ENCODE assay signal across 14 mouse cellular contexts in the genomic region with DNA sequence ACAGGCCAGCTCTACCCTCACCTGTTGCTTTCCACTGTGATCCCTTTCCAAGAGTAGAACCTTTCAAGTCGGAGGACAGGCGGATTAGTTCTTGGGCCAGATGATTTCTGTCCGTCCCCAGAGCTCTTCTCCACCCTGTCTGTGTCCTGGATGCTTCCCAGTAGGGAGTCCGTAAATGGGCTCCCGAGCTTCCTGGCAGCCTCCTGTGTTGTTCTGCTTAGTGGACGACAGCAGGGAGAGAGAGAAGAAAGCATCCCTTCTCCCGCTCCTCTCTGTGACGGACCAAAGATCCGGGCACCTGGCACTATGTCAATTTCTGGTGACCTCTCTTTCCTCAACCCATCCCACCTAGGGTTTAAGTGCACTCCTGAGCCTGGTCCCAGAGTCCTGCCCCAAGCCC. TPM values are rescaled to one million over a fixed set of nuclear protein-coding genes. Genes with fewer than 3 reads are reported as not detected.
DNase-seq lines count a peak whose midpoint lies in the region; ATAC-seq and TF ChIP-seq lines count a peak whose summit lies in the region.
"Had no signal": no experiment of that assay in that cellular context is flagged by ENCODE, and none has a peak within 500 bp of the region (broad histone marks: within the 10 kb centered on the region; RNA-seq: fewer than 3 reads in every experiment).

No protein-coding gene starts in this region.

- H3K27ac ChIP-seq in heart, embryonic 10.5 days: peak overlapping the region; percentile 83; the same call in 1 of the 2 replicates
- H3K27ac ChIP-seq in lung, postnatal 0 days (ENCODE audit: low read length): peak overlapping the region; percentile 88
- H3K27ac ChIP-seq in heart, embryonic 15.5 days: peak overlapping the region; percentile 76
- H3K27ac ChIP-seq in limb, embryonic 15.5 days: peak overlapping the region; percentile 71; the same call in 1 of the 2 replicates
- H3K27ac ChIP-seq: liver, embryonic 13.5 days; midbrain, embryonic 12.5 days; neural tube, embryonic 13.5 days had no signal

- 52% methylated on average over 9 of the region's 9 CpGs for WGBS in heart, embryonic 10.5 days
- WGBS in lung, postnatal 0 days: 35% methylated on average over 9 of the region's 9 CpGs
- WGBS in heart, embryonic 15.5 days: 48% methylated on average over 9 of the region's 9 CpGs
- WGBS in limb, embryonic 15.5 days: 44% methylated on average over 9 of the region's 9 CpGs

- no peak; the same call in none of the 2 replicates for ATAC-seq in lung, postnatal 0 days
- no peak for ATAC-seq in heart, embryonic 15.5 days (replicated peaks; ENCODE audit: insufficient number of reproducible peaks, insufficient read depth, low FRiP score, low read depth)
- no peak for ATAC-seq in limb, embryonic 15.5 days (ENCODE audit: insufficient number of reproducible peaks, low FRiP score, low TSS enrichment, low read depth)
- ATAC-seq: forebrain, embryonic 16.5 days had no signal

- H3K9me3 ChIP-seq in heart, embryonic 10.5 days: no peaks in the 10 kb centered on the region
- H3K9me3 ChIP-seq in lung, postnatal 0 days (ENCODE audit: low read length): no peaks in the 10 kb centered on the region
- H3K9me3 ChIP-seq in heart, embryonic 15.5 days (replicated peaks): no peaks in the 10 kb centered on the region
- no peaks in the 10 kb centered on the region for H3K9me3 ChIP-seq in limb, embryonic 15.5 days
- H3K9me3 ChIP-seq: liver, embryonic 13.5 days; midbrain, embryonic 12.5 days; neural tube, embryonic 13.5 days had no signal

- no peak for DNase-seq in heart, embryonic 10.5 days (ENCODE audit: low spot score)
- no peak for DNase-seq in heart, postnatal 14 days
- peak; percentile 29 for DNase-seq in lung, postnatal 0 days (ENCODE audit: low spot score)
- no peak for DNase-seq in lung, postnatal 4 days
- DNase-seq in embryo, embryonic 11 days: no peak
- no peak for DNase-seq in frontal cortex, postnatal 36 days (ENCODE audit: low spot score in 2 of 2)
- DNase-seq: layer of hippocampus, adult 9-11 months; liver, embryonic 13.5 days; right cerebral cortex, postnatal 14 days had no signal

- TF ChIP-seq CTCF in lung, postnatal 0 days (IDR thresholded peaks at IDR 0.05): no peak

- H3K27me3 ChIP-seq in heart, embryonic 10.5 days (ENCODE audit: insufficient read depth, poor library complexity, severe bottlenecking): no peaks in the 10 kb centered on the region
- no peaks in the 10 kb centered on the region for H3K27me3 ChIP-seq in lung, postnatal 0 days (replicated peaks; ENCODE audit: insufficient read depth, low read length)
- H3K27me3 ChIP-seq in heart, embryonic 15.5 days: no peaks in the 10 kb centered on the region
- H3K27me3 ChIP-seq in limb, embryonic 15.5 days: no peaks in the 10 kb centered on the region
- H3K27me3 ChIP-seq: liver, embryonic 13.5 days; midbrain, embryonic 12.5 days; neural tube, embryonic 13.5 days had no signal

- H3K4me1 ChIP-seq in heart, embryonic 10.5 days: peaks cover 69% of the 10 kb centered on the region
- peaks cover 37% of the 10 kb centered on the region for H3K4me1 ChIP-seq in lung, postnatal 0 days (ENCODE audit: insufficient read depth, low read depth, low read length)
- peaks cover 58% of the 10 kb centered on the region for H3K4me1 ChIP-seq in heart, embryonic 15.5 days (replicated peaks)
- H3K4me1 ChIP-seq in limb, embryonic 15.5 days: peaks cover 64% of the 10 kb centered on the region

- 0 out of 2 replicates have a peak overlapping the region, but pooled peaks have one; percentile 11 for H3K4me2 ChIP-seq in lung, postnatal 0 days (replicated peaks; ENCODE audit: low read depth, low read length)
- H3K4me2 ChIP-seq in heart, embryonic 15.5 days: peak overlapping the region; percentile 11; the same call in 1 of the 2 replicates
- H3K4me2 ChIP-seq in limb, embryonic 15.5 days: no peak overlapping the region
- H3K4me2 ChIP-seq: liver, embryonic 13.5 days; midbrain, embryonic 12.5 days; neural tube, embryonic 13.5 days had no signal

- H3K9ac ChIP-seq in lung, postnatal 0 days (replicated peaks; ENCODE audit: low read depth): no peak overlapping the region
- H3K9ac ChIP-seq in heart, embryonic 15.5 days: 0 out of 2 replicates have a peak overlapping the region, but pooled peaks have one; percentile 1
- H3K9ac ChIP-seq in limb, embryonic 15.5 days: no peak overlapping the region
- H3K9ac ChIP-seq: liver, embryonic 13.5 days; midbrain, embryonic 12.5 days; neural tube, embryonic 13.5 days had no signal

- intact Hi-C loops in heart, postnatal 14 days (cut with DNase I): loop anchor here (2.0 to 5.0 kb wide), 2 partner anchors 15 to 48 kb away; partner anchors contain the start of gene Ctdspl

- no peak for TF ChIP-seq EP300 in lung, postnatal 0 days (IDR thresholded peaks at IDR 0.05)

- no peak overlapping the region for H3K4me3 ChIP-seq in heart, embryonic 10.5 days
- no peak overlapping the region for H3K4me3 ChIP-seq in lung, postnatal 0 days (ENCODE audit: low read depth, low read length)
- H3K4me3 ChIP-seq in heart, embryonic 15.5 days: no peak overlapping the region
- H3K4me3 ChIP-seq in limb, embryonic 15.5 days: no peak overlapping the region
- H3K4me3 ChIP-seq: liver, embryonic 13.5 days; midbrain, embryonic 12.5 days; neural tube, embryonic 13.5 days had no signal

- peaks cover 2% of the 10 kb centered on the region; the same call in 1 of the 2 replicates for H3K36me3 ChIP-seq in heart, embryonic 10.5 days
- no peaks in the 10 kb centered on the region for H3K36me3 ChIP-seq in lung, postnatal 0 days (ENCODE audit: insufficient read depth, low read length)
- no peaks in the 10 kb centered on the region for H3K36me3 ChIP-seq in heart, embryonic 15.5 days
- H3K36me3 ChIP-seq in limb, embryonic 15.5 days: peaks cover 5% of the 10 kb centered on the region; the same call in 1 of the 2 replicates
- H3K36me3 ChIP-seq: liver, embryonic 13.5 days; midbrain, embryonic 12.5 days; neural tube, embryonic 13.5 days had no signal

RNA-seq across cellular contexts. Expression of gene Ctdspl, which starts 49.5 kb away (rescaled TPM):
- 8.8 and 10.2 TPM in 2 replicates for polyA plus RNA-seq in heart, embryonic 10.5 days (2016; fragmentation: Nextera tagmentation; extraction: Ambion mirVana)
- 10 to 100 TPM; 12.3 to 13.7 TPM for total RNA-seq in heart, postnatal 14 days (2021)
- polyA plus RNA-seq in lung, postnatal 0 days (2015; fragmentation: Nextera tagmentation; extraction: Ambion mirVana): 27.8 and 29.9 TPM in 2 replicates
- polyA plus RNA-seq in heart, embryonic 15.5 days (2015; fragmentation: Nextera tagmentation; extraction: Ambion mirVana): 7.1 and 8.9 TPM in 2 replicates
- polyA plus RNA-seq in limb, embryonic 15.5 days (2015; fragmentation: Nextera tagmentation; extraction: Ambion mirVana): 17.0 and 19.2 TPM in 2 replicates
